Mouse (Mus musculus) Patski (cell line): ENCODE measurements around the gene Gsg1. TPM values are rescaled to one million over a fixed set of nuclear protein-coding genes. Genes with fewer than 3 reads are reported as not detected.

ENCODE experiments used
- ATAC-seq: fragments of 100-300 bp; one replicate; pipeline ENCODE4 v1.8.0; 2021
- CTCF ChIA-PET: fragments of 350-600 bp; sonication (Branson Sonifier 250); formaldehyde crosslinking; loops from one replicate; lab custom pipeline; 2022; ENCODE audit warnings: inconsistent platforms; lab: Charles Lee
- POLR2A ChIA-PET: fragments of 350-600 bp; sonication (Branson Sonifier 250); formaldehyde crosslinking; loops from one replicate; lab custom pipeline; 2022; ENCODE audit warnings: antibody characterized with exemption, inconsistent platforms; lab: Charles Lee
- DNase-seq: peaks from one replicate; pipeline ENCODE4 v3.0.0-alpha.2; 2011; ENCODE audit warnings: low read depth, low spot score
- H3K27me3 ChIP-seq: fragments of 371-371 bp; one replicate; pipeline ENCODE4 v1.5.1; 2021
- CTCF ChIP-seq: fragments of 100-300 bp; IDR thresholded peaks from one replicate; pipeline ENCODE4 v1.5.1; 2021
- in situ Hi-C: fragments of 300-500 bp; cut with MboI; formaldehyde crosslinking; loops from 3 replicates; pipeline ENCODE4 v1.11.1; 2018; ENCODE audit warnings: low pct_unique_long_range_greater_than_20kb, mixed read lengths
- polyA plus RNA-seq: library from polyadenylated mRNA; unstranded; gene quantifications from one replicate; pipeline ENCODE4 v1.2.3, GENCODE M21; 2021

The Gsg1 gene
- polyA plus RNA-seq, 1 experiment from 2014 or later = 0.05 TPM

DNA sequence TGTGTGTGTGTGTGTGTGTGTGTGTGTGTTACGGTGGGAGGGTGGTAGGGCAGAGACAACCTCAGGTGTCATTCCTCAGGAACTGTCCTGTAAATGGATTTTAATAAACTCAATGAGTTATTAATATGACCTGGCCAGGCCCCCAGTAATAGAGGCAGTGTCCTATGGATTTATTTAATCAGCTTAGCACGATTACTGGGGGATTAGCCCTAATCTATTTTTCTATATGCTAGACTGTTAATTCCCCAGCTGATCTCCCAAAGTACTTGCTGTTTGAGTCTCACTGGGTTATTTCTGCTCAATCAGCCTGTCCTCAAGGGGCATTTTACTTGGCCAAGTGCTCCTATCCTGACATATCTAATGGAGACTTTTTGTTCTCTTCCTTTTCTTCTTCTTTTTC lies 41.5 kb downstream of the Gsg1 start:
- CTCF ChIA-PET = no interaction called here
- DNase-seq (no peak), ATAC-seq (no peak)
- in situ Hi-C loops = no loop called here
- H3K27me3 ChIP-seq = no peaks in the 10 kb centered on the region
- TF ChIP-seq CTCF = no peak
- POLR2A ChIA-PET = interaction anchor here (0.6 kb wide), 1 partner anchor 233 kb away, joined by 4 read pairs; no protein-coding TSS in a partner anchor

- ChIA-PET CTCF (interaction anchor here (1.0 to 1.2 kb wide), 2 partner anchors 12 to 79 kb away, joined by 3 to 4 read pairs; no protein-coding TSS in a partner anchor), POLR2A (no interaction called here)
- no peaks in the 10 kb centered on the region for H3K27me3 ChIP-seq
- ATAC-seq = no peak
- DNase-seq = no peak
- in situ Hi-C loops = no loop called here
- TF ChIP-seq CTCF = no peak
These were observed 43.0 kb downstream of the Gsg1 start for GRCm38 (mm10) chr6:135211169-135211568.

DNA sequence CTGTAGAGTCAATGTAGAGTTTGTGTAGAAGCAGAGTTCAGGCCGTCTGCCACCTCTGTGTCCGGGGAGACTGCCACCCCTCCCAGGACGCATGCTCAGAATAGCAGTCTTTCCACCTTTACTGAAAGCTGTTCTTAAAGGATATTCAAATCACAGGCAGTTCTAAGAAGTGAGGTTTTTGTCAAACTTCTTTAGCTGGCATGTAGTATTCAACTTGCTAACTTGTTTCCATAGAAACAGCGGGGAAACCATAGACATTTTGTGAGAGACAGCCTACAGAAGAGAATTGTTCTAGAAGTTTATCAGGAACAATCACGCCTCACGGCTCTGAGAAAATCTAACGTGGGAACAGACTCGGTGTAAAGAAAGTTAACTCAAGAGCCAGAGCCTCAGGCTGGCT lies 47.2 kb downstream of the Gsg1 start:
- TF ChIP-seq CTCF = no peak
- POLR2A ChIA-PET = no interaction called here
- no peaks in the 10 kb centered on the region for H3K27me3 ChIP-seq

GRCm38 (mm10) chr6:135205802-135206201 lies 48.3 kb downstream of the Gsg1 start:
- TF ChIP-seq CTCF = no peak

More for the DNA sequence above, 47.2 kb downstream of the Gsg1 start:
- in situ Hi-C loops = no loop called here
- ATAC-seq (no peak), DNase-seq (no peak)
- CTCF ChIA-PET = no interaction called here

DNA sequence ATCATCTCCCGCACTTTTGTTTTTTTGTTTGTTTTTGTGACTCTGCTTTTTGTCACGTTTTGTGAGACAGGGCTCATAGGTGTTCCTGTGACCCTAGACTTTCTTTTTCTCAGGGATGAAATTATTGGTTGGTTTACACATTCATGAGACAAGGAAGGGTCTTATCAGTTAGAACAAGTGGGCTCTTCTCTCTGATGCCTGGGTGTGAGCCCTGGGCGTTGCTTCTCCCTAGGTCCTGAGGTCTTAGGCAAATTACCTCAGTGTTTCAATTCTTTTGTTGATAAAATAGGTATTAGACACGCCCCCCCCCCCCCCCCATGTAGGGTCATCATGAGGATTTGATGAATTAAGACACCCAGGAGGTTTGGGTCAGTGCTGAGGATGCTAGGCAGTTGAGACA lies 49.3 kb downstream of the Gsg1 start:
- ATAC-seq (no peak), DNase-seq (no peak)
- CTCF ChIA-PET = interaction anchor here (0.7 to 1.4 kb wide), 3 partner anchors 13 to 30 kb away, joined by 3 read pairs; no protein-coding TSS in a partner anchor
- H3K27me3 ChIP-seq = no peaks in the 10 kb centered on the region
- TF ChIP-seq CTCF = no peak
- in situ Hi-C loops = no loop called here
- POLR2A ChIA-PET = no interaction called here

More at GRCm38 (mm10) chr6:135205802-135206201, 48.3 kb downstream of the Gsg1 start:
- no peak for ATAC-seq
- ChIA-PET CTCF (no interaction called here), POLR2A (no interaction called here)
- in situ Hi-C loops = no loop called here
- no peaks in the 10 kb centered on the region for H3K27me3 ChIP-seq
- DNase-seq = no peak

DNA sequence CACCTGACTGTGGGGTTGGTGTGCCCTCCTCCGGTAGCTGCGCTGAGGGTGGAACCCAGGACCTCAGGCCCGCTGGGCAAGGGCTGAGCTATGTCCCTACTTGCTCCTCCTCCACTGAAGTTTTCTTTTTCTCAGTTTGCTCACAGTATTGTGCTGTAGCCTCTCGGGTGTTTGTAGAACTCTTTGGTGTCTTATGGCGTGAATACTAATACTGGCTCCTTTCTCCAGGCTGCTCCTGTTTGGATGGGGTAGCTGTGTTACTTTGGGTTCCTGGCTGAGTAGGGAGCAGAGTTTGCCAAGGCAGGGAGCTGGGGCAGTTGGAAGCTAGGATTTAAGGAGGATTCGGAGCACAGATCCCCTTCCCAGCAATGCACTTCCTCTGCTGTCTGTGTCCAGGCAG lies 50.4 kb downstream of the Gsg1 start:
- ATAC-seq = no peak
- ChIA-PET CTCF (interaction anchor here (1.1 to 1.4 kb wide), 2 partner anchors 12 to 31 kb away, joined by 3 read pairs; no protein-coding TSS in a partner anchor), POLR2A (no interaction called here)
- H3K27me3 ChIP-seq = no peaks in the 10 kb centered on the region
- DNase-seq = no peak
- no peak for TF ChIP-seq CTCF
- in situ Hi-C loops = no loop called here

DNA sequence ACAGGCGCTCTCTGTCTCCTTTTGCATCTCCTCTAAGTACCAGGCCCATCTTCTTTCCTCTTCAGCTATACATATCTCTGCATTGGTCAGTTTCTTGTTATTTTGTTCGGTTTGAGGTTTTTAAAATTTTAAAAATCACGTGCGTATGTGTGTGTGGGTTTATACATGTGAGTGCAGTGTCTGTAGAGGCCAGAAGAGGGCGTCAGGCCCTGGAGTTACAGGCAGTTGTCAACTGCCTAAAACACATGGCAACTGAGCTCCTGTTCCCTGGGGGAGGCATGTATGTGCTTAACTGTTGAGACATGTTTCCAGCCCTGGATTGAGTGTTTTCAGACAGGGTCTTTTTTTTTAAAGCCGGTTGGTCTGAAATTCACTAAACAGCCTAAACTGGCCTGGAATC lies 51.5 kb downstream of the Gsg1 start:
- DNase-seq = no peak
- ATAC-seq = no peak
- POLR2A ChIA-PET = no interaction called here
- in situ Hi-C loops = no loop called here
- TF ChIP-seq CTCF = no peak
- no peaks in the 10 kb centered on the region for H3K27me3 ChIP-seq
- CTCF ChIA-PET = no interaction called here

DNA sequence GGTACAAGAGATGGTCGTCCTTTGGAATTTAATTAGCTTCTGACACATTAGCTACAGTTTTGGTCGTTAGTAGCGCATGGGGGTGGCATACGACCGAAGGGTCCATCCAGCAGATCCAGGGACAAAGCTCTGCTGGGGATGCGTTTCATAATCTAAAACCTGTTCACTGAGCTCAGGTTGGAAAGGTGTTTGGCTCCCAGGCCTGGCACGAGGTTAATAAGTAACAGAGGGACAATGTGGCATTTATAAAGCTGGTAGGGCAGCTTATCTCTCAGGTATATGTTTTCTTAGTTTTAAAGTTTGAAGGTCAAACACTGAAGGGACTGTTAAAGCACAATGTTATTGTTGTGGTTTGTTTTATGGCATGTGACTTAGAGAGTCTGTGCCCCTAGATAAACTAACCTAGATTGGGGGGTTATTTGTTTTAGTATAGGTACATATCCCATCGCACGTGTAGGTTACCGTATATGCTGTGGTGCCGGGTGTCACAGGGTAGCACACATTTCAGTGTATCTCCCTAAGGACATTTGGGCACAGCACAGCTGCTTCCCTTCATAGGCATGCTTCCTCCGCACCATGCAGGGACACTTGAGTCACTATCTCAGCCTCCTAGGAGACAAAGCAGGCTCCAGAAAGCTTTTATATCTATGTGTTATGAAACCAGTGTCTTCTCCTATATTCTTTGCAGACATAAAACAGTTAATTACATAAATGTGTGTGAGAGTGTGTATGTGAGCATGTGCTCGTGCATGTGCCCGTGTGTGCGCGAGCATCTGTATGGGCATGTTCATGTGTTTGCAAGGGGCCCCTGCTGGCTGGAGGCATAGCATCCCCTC lies 53.8 kb downstream of the Gsg1 start:
- no peaks in the 10 kb centered on the region for H3K27me3 ChIP-seq
- ATAC-seq = no peak
- CTCF ChIA-PET = no interaction called here
- in situ Hi-C loops = no loop called here
- DNase-seq = no peak
- POLR2A ChIA-PET = no interaction called here
- no peak for TF ChIP-seq CTCF

GRCm38 (mm10) chr6:135198726-135199125 lies 55.4 kb downstream of the Gsg1 start:
- no peak for TF ChIP-seq CTCF
- CTCF ChIA-PET = no interaction called here
- H3K27me3 ChIP-seq = no peaks in the 10 kb centered on the region
- DNase-seq = no peak
- in situ Hi-C loops = no loop called here
- POLR2A ChIA-PET = interaction anchor here (1.1 kb wide), 1 partner anchor 10 kb away, joined by 3 read pairs; no protein-coding TSS in a partner anchor
- no peak for ATAC-seq

GRCm38 (mm10) chr6:135197921-135198532 lies 56.1 kb downstream of the Gsg1 start, which contains the start of the genes Fam234b and Hebp1:
TSS of gene Fam234b (plus strand) at chr6:135197977.
TSS of gene Hebp1 (minus strand) at chr6:135198022.
- CTCF ChIA-PET = interaction anchor here (0.7 kb wide), 1 partner anchor 120 kb away, joined by 3 read pairs; no protein-coding TSS in a partner anchor
- DNase-seq (no peak), ATAC-seq (peak; percentile 88)
- H3K27me3 ChIP-seq = no peaks in the 10 kb centered on the region
- in situ Hi-C loops = no loop called here
- TF ChIP-seq CTCF = no peak
- POLR2A ChIA-PET = no interaction called here
